Mouse (Mus musculus): ENCODE results near the gene Skp2.

The Skp2 gene

GRCm38 (mm10) chr15:9075608-9076200, 79.5 kb downstream of the Skp2 start:
- whole genome bisulfite sequencing = 78% methylated on average over 14 of the region's 14 CpGs

GRCm38 (mm10) chr15:9074671-9075070, 80.6 kb downstream of the Skp2 start:
- 34% methylated on average over 4 of the region's 4 CpGs for WGBS

- 53% methylated on average over 2 of the region's 2 CpGs for WGBS
These were observed 81.1 kb downstream of the Skp2 start for GRCm38 (mm10) chr15:9074139-9074538.

GRCm38 (mm10) chr15:9073684-9074083, 81.5 kb downstream of the Skp2 start:
- WGBS = 88% methylated on average over 5 of the region's 5 CpGs

GRCm38 (mm10) chr15:9073067-9073608, 82.1 kb downstream of the Skp2 start:
- WGBS = 35% methylated on average over 12 of the region's 12 CpGs

GRCm38 (mm10) chr15:9072630-9073029, 82.6 kb downstream of the Skp2 start:
- whole genome bisulfite sequencing = 13% methylated on average over 5 of the region's 5 CpGs

GRCm38 (mm10) chr15:9071556-9072544, 83.4 kb downstream of the Skp2 start:
- 2% methylated on average over 49 of the region's 66 CpGs for WGBS

GRCm38 (mm10) chr15:9070912-9071555, 84.2 kb downstream of the Skp2 start, which contains the start of gene Nadk2:
Nadk2 (plus strand) TSS chr15:9071260.
- WGBS = under 1% methylated on average over 53 of the region's 54 CpGs

- 1% methylated on average over 3 of the region's 3 CpGs for WGBS
These were observed 84.9 kb downstream of the Skp2 start for GRCm38 (mm10) chr15:9070353-9070752.

GRCm38 (mm10) chr15:9068881-9069280, 86.3 kb downstream of the Skp2 start:
- WGBS = 88% methylated on average over 4 of the region's 4 CpGs
